Mouse (Mus musculus): ENCODE measurements at regions not wholly inside any gene's neighbourhood (a gene's known extent, or its start where the extent isn't known, plus 50 kb on each side); places are given as distances from the start of the nearest gene placed in this dataset.

GRCm38 (mm10) chr17:65015731-65016130 lies 179.9 kb upstream of the 4930583I09Rik start:
- peak; percentile 89 for ATAC-seq (ENCODE audit: low TSS enrichment)

GRCm38 (mm10) chr17:65014682-65015081 lies 178.8 kb upstream of the 4930583I09Rik start:
- no peak for ATAC-seq (ENCODE audit: low TSS enrichment)

- no peak for ATAC-seq (ENCODE audit: low TSS enrichment)
Observed at GRCm38 (mm10) chr17:65000626-65001135, 164.8 kb upstream of the 4930583I09Rik start.

GRCm38 (mm10) chr17:64994483-64994882 lies 158.6 kb upstream of the 4930583I09Rik start:
- ATAC-seq (ENCODE audit: low TSS enrichment) = no peak

- no peak for ATAC-seq (ENCODE audit: low TSS enrichment)
Observed at GRCm38 (mm10) chr17:64991262-64991661, 155.4 kb upstream of the 4930583I09Rik start.

GRCm38 (mm10) chr17:64984276-64985011 lies 148.6 kb upstream of the 4930583I09Rik start:
- no peak for ATAC-seq (ENCODE audit: low TSS enrichment)

GRCm38 (mm10) chr17:64983480-64983879 lies 147.6 kb upstream of the 4930583I09Rik start:
- ATAC-seq (ENCODE audit: low TSS enrichment) = no peak

GRCm38 (mm10) chr17:64964153-64964552 lies 128.3 kb upstream of the 4930583I09Rik start:
- no peak for ATAC-seq (ENCODE audit: low TSS enrichment)

- no peak for ATAC-seq (ENCODE audit: low TSS enrichment)
Observed at GRCm38 (mm10) chr17:64961887-64962286, 126.0 kb upstream of the 4930583I09Rik start.

- no peak for ATAC-seq (ENCODE audit: low TSS enrichment)
Observed at GRCm38 (mm10) chr17:64957495-64957894, 121.6 kb upstream of the 4930583I09Rik start.

GRCm38 (mm10) chr17:64956506-64956905 lies 120.6 kb upstream of the 4930583I09Rik start:
- peak; percentile 95 for ATAC-seq (ENCODE audit: low TSS enrichment)

GRCm38 (mm10) chr17:64953275-64953674 lies 117.4 kb upstream of the 4930583I09Rik start:
- no peak for ATAC-seq (ENCODE audit: low TSS enrichment)

- ATAC-seq (ENCODE audit: low TSS enrichment) = peak; percentile 48; the same call in 1 of the 2 replicates
Observed at GRCm38 (mm10) chr17:64951625-64951940, 115.7 kb upstream of the 4930583I09Rik start.

- no peak for ATAC-seq (ENCODE audit: low TSS enrichment)
Observed at GRCm38 (mm10) chr17:64950802-64951624, 115.1 kb upstream of the 4930583I09Rik start.

- ATAC-seq (ENCODE audit: low TSS enrichment) = no peak
Observed at GRCm38 (mm10) chr17:64943213-64943612, 107.3 kb upstream of the 4930583I09Rik start.

GRCm38 (mm10) chr17:64941555-64941954 lies 105.7 kb upstream of the 4930583I09Rik start:
- no peak for ATAC-seq (ENCODE audit: low TSS enrichment)

GRCm38 (mm10) chr17:64935683-64936082 lies 99.8 kb upstream of the 4930583I09Rik start:
- no peak for ATAC-seq (ENCODE audit: low TSS enrichment)

- no peak for ATAC-seq (ENCODE audit: low TSS enrichment)
Observed at GRCm38 (mm10) chr17:64934411-64934810, 98.5 kb upstream of the 4930583I09Rik start.

GRCm38 (mm10) chr17:64930816-64931428 lies 95.1 kb upstream of the 4930583I09Rik start:
- ATAC-seq (ENCODE audit: low TSS enrichment) = no peak

GRCm38 (mm10) chr17:64923762-64924161 lies 87.9 kb upstream of the 4930583I09Rik start:
- ATAC-seq (ENCODE audit: low TSS enrichment) = no peak

GRCm38 (mm10) chr17:64922235-64922634 lies 86.4 kb upstream of the 4930583I09Rik start:
- no peak for ATAC-seq (ENCODE audit: low TSS enrichment)

- no peak for ATAC-seq (ENCODE audit: low TSS enrichment)
Observed at GRCm38 (mm10) chr17:64920236-64920635, 84.4 kb upstream of the 4930583I09Rik start.
